Mouse (Mus musculus) ovary, postnatal 36 days (tissue): ENCODE data around the gene Fam72a.

ENCODE experiments used
- DNase-seq: peaks from one replicate; pipeline ENCODE4 v3.0.0; 2022; ENCODE audit warnings: low spot score, mixed read lengths

Gene Fam72a

GRCm38 (mm10) chr1:131527281-131528080, at the start of gene Fam72a, which contains the start of gene Srgap2:
Gene Fam72a, plus strand, starts transcription at chr1:131527903.
Gene Srgap2, minus strand, starts transcription at chr1:131527352.
- peak; percentile 94 for DNase-seq

- DNase-seq, result no peak
Observed at GRCm38 (mm10) chr1:131478770-131479305, 48.9 kb upstream of the Fam72a start.

- DNase-seq, result no peak
Observed at GRCm38 (mm10) chr1:131481391-131481790, 46.3 kb upstream of the Fam72a start.

GRCm38 (mm10) chr1:131482242-131482641, 45.5 kb upstream of the Fam72a start:
- DNase-seq, result no peak

DNA sequence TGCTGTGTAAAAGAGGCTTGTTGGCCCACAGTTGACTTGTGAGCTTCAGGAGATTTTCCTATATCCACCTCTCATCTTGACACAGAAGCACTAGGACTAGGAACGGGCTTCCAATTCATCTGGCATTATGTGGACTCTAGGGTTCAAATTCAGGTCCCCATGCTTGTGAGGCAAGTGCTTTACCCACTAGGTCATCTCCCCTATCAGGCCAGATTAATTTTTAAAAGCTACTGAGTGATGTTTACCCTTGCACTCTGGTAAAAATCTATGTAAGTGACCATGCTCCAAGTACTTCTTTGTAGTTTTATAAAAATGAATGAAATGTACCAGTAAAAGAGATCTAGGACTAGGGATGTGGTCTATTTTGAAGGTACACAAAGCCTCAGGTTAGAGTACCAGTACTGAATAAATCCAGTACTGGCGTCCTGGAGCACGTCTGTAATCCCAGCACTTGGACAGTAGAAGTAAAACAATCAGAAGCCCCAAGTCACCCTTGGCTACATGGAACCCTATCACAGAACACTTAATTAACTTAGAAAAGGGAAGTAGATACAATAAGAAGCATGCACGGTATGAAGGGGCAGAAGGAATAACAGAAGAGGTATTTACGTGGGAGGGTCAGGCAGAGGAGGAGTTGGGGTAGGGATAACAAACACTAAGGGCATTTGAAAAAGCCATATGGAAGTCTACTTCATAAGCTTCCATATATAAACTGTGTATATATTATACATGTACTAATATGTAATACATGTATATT, 41.4 kb upstream of the Fam72a start:
- DNase-seq, result no peak

GRCm38 (mm10) chr1:131489312-131489711, 38.4 kb upstream of the Fam72a start:
- DNase-seq, result no peak

DNA sequence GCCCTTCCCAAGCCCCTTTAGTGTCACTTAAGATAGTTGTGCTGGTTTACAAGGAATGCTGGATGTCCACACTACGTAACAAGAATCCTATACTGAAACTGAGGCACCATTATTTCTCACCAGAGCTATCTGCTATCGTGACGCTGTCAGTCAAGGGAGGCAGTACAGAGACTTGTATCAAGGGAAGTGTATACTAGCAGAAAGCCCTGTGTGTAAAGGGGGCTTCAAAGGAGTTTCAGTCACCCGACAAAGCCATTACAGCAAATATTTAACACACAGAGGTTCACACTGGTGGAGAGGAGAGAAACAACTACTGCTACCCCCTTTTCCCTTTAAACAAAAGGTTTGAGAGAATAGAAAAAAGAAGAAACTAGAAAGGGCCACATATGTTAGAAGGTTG, 36.1 kb upstream of the Fam72a start:
- DNase-seq, result no peak

GRCm38 (mm10) chr1:131492360-131492759, 35.3 kb upstream of the Fam72a start:
- no peak for DNase-seq

GRCm38 (mm10) chr1:131493966-131494898, 33.5 kb upstream of the Fam72a start:
- DNase-seq, result no peak

DNA sequence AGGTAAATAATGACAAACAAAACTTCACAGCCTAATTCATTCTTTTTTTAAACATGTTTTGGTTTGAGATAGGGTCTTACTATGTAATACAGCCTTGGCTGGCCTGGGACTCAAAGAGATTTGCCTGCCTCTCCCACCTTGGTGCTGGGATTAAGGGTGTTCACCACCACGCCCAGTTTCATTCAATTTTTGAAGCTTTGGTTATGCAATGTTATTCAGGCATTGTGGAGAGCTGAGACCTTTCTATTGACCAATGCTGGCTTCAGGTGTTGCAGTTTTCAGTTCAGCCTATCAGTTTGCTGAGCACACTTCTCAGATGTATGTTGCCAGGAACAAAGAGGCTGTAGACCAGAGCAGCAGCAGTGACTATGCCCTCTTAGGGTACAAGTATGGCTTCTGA, 29.5 kb upstream of the Fam72a start:
- no peak for DNase-seq

- DNase-seq, result no peak
Observed at GRCm38 (mm10) chr1:131501681-131502080, 26.0 kb upstream of the Fam72a start.

DNA sequence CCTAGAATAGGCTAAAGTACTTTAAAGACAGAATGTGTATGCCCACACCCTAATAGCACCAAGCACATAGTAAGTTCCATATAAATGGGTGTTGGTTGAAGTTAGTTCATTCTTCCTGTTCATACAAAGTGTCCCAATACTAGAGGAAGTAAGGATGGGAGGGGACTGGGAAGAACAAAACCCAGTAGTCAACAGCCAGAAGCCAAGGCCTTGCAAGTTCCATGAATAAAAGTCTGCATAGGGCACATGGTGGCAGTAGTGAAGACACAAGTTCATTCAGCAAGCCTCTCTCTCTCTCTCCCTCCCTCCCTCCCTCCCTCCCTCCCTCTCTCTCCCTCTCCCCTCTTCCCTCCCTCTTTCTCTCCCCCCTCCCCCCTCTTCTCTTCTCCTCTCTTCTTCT, 16.6 kb upstream of the Fam72a start:
- DNase-seq, result no peak

GRCm38 (mm10) chr1:131511661-131512500, 15.8 kb upstream of the Fam72a start:
- DNase-seq, result no peak

DNA sequence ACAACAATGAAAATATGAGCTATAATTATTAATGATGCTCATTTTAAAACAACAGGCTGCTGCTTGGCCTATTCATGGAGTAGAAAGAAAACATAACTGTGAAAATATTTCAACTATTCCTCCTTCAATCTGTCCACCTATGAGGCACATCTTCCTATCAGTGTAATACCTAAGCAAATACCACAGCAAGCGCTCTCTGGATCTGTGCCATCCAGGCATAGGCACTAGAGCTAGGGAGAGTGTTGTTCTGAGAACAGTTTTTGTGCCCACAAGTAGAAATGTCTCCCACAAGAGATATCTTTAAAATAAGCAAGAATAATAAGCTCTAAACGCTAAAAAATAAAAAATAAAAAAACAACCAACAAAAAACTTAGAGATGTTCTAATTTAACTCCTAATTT, 14.6 kb upstream of the Fam72a start:
- DNase-seq, result no peak

DNA sequence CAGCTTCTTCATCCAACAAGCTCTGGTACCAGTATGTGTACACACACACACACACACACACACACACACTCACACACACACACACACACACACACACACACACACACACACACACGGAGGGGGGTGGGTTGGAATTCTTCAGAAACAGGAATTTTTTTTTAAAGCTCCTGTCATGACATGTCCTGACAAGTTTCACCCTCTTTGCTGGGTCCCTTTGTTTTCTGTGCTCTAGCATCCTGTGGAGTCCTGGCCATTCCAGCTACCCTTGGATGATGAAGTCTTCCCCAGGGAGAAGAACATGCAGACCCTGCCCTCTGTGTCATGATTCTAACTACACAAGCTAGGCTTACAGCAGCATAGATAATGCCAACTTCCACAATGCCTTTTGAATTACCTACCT, 13.5 kb upstream of the Fam72a start:
- no peak for DNase-seq

DNA sequence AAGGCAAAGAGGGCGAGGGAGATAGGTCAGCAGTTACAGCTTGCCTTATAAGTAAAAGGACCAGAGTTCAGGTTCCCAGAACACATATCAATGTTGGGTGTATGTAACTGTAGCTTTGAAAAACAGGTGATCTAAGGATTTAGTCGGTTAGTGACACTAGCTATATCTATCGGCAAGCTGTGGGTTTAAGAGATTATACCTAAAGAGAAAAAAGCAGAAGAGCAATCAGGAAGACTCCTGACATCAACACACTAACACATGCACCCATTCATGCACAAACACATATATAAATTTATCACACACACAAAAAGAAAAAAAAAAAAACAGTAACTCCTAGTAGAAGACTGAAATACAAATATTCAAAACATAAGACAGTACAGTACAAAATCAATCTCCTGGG, 11.1 kb upstream of the Fam72a start:
- DNase-seq, result no peak

- DNase-seq, result no peak
Observed at GRCm38 (mm10) chr1:131523794-131524193, 3.9 kb upstream of the Fam72a start.

DNA sequence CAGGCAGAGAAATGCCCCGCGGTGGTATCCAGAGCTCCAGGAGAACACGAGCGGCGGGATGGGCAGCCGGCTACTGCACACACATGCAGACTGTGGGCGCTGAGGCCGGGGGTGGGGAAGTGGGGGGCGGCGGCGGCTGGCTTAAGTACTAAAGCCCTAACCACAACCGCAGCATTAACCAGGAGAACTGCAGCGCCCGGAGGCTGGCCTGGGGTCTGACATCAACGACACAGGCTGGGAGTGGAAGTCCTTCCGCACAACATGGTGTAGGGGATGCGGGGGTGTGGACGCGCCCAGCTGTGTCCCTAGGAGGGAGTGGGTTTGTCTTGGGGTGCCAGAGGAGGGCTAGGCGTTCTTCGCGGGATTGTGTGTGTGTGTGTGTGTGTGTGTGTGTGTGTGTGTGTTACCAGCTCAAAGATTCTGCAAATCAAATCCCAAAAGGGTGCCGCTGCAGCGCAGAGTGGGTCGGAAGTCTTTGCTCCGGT, 2.6 kb upstream of the Fam72a start:
- DNase-seq, result peak; percentile 37

DNA sequence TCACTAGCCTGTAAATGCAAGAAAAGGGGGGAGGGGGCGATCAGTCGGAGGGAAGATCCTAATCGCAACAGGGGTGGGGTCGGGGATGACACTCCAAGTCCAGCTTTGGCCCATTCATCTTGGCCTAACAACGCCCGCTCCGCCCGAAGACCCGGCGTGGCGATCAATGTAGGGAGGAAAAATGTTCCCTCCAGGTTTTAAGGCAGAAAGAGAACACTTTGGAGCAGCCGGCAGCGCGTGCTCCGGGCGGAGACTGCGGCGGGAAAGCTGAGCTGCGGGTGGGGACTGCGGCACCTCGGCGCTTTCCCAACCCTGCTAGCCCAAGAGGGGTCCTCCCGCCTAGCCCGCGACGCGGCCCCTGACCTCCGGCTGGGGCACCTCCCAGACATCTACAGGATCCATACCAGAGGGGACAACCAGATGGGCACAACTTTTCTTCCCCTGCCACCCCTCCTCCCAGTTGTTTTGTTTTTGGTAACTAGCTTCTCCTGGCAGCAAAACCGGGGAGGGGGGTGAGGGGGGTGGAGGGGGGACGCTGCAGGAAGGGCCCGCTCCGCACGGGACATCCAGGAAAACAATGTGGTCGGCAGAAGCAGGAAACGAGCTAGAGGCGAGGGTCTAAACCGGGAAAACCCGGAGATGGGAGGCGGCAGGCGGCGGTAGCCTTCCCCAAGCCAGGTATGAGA, 2.0 kb upstream of the Fam72a start:
- peak; percentile 50 for DNase-seq
